Mouse (Mus musculus): Measurements from ENCODE around the gene Lzts2. TPM values are rescaled to one million over a fixed set of nuclear protein-coding genes. Genes with fewer than 3 reads are reported as not detected.

Lzts2 gene
- total RNA-seq, 1 experiment: 31.9 TPM

GRCm38 (mm10) chr19:45030111-45030510 lies 15.9 kb downstream of the Lzts2 start:
- Histone ChIP-seq H3K36me3 (ENCODE audit: control insufficient read depth, insufficient read depth, low read length, poor library complexity, severe bottlenecking) (peaks cover 13% of the 10 kb centered on the region; the same call in 1 of the 2 replicates), H3K9ac (ENCODE audit: insufficient read depth, low read depth, low read length, poor library complexity, severe bottlenecking) (peak overlapping the region; percentile 35; the same call in 1 of the 2 replicates), H3K9me3 (ENCODE audit: control insufficient read depth, insufficient read depth, low read depth, low read length) (no peaks in the 10 kb centered on the region), H3K4me1 (ENCODE audit: control insufficient read depth in 2 of 2, insufficient read depth in 2 of 2, low read length in 2 of 2, poor library complexity in 1 of 2) (peaks cover 8 to 37% of the 10 kb centered on the region in 2 experiments; a peak in 3 of 4 replicates), H3K4me3 (ENCODE audit: insufficient read depth in 1 of 2, low read depth in 1 of 2, low read length in 2 of 2, poor library complexity in 1 of 2, severe bottlenecking in 1 of 2) (no peak overlapping the region), H3K27ac (ENCODE audit: insufficient read depth, low read depth, low read length, poor library complexity, severe bottlenecking) (no peak overlapping the region)
- DNase-seq (ENCODE audit: low read depth, low spot score): no peak
- TF ChIP-seq ZC3H11A (IDR thresholded peaks at IDR 0.05; ENCODE audit: borderline replicate concordance, low read depth, low read length) (no peak), MAFK (IDR thresholded peaks at IDR 0.05; ENCODE audit: insufficient read depth, low read depth, low read length) (no peak), HCFC1 (IDR thresholded peaks at IDR 0.05; ENCODE audit: borderline replicate concordance, insufficient read depth, low read length) (no peak), CHD2 (IDR thresholded peaks at IDR 0.05; ENCODE audit: low read depth, low read length) (no peak), ZNF384 (IDR thresholded peaks at IDR 0.05; ENCODE audit: low read depth, low read length) (no peak)
- in situ Hi-C loops (cut with MboI; ENCODE audit: low sequenced_read_pairs in 2 of 2, unreplicated experiment in 2 of 2): no loop called here

- H3K9me3 ChIP-seq (ENCODE audit: control insufficient read depth, insufficient read depth, low read depth, low read length): no peaks in the 10 kb centered on the region
- DNase-seq (ENCODE audit: low read depth, low spot score): no peak
- H3K4me1 ChIP-seq (ENCODE audit: control insufficient read depth in 2 of 2, insufficient read depth in 2 of 2, low read length in 2 of 2, poor library complexity in 1 of 2): peaks cover 6 to 36% of the 10 kb centered on the region in 2 experiments; a peak in 3 of 4 replicates
- no peak overlapping the region for H3K9ac ChIP-seq (ENCODE audit: insufficient read depth, low read depth, low read length, poor library complexity, severe bottlenecking)
- in situ Hi-C loops (cut with MboI; ENCODE audit: low sequenced_read_pairs in 2 of 2, unreplicated experiment in 2 of 2): no loop called here
- H3K4me3 ChIP-seq (ENCODE audit: insufficient read depth in 1 of 2, low read depth in 1 of 2, low read length in 2 of 2, poor library complexity in 1 of 2, severe bottlenecking in 1 of 2): no peak overlapping the region
- peaks cover 6% of the 10 kb centered on the region; the same call in 1 of the 2 replicates for H3K36me3 ChIP-seq (ENCODE audit: control insufficient read depth, insufficient read depth, low read length, poor library complexity, severe bottlenecking)
- TF ChIP-seq ZNF384 (IDR thresholded peaks at IDR 0.05; ENCODE audit: low read depth, low read length) (no peak), HCFC1 (IDR thresholded peaks at IDR 0.05; ENCODE audit: borderline replicate concordance, insufficient read depth, low read length) (no peak), CHD2 (IDR thresholded peaks at IDR 0.05; ENCODE audit: low read depth, low read length) (no peak), MAFK (IDR thresholded peaks at IDR 0.05; ENCODE audit: insufficient read depth, low read depth, low read length) (no peak), ZC3H11A (IDR thresholded peaks at IDR 0.05; ENCODE audit: borderline replicate concordance, low read depth, low read length) (no peak)
- no peak overlapping the region for H3K27ac ChIP-seq (ENCODE audit: insufficient read depth, low read depth, low read length, poor library complexity, severe bottlenecking)
Measured at GRCm38 (mm10) chr19:45030746-45031693, 16.8 kb downstream of the Lzts2 start.

GRCm38 (mm10) chr19:45031780-45032179 lies 17.6 kb downstream of the Lzts2 start:
- H3K36me3 ChIP-seq (ENCODE audit: control insufficient read depth, insufficient read depth, low read length, poor library complexity, severe bottlenecking): no peaks in the 10 kb centered on the region
- DNase-seq (ENCODE audit: low read depth, low spot score): no peak
- H3K4me1 ChIP-seq (ENCODE audit: control insufficient read depth in 2 of 2, insufficient read depth in 2 of 2, low read length in 2 of 2, poor library complexity in 1 of 2): peaks cover 3 to 35% of the 10 kb centered on the region in 2 experiments; a peak in 3 of 4 replicates
- no peak overlapping the region for H3K4me3 ChIP-seq (ENCODE audit: insufficient read depth in 1 of 2, low read depth in 1 of 2, low read length in 2 of 2, poor library complexity in 1 of 2, severe bottlenecking in 1 of 2)
- peak; percentile 37; the same call in 1 of the 2 replicates for TF ChIP-seq ZC3H11A (IDR thresholded peaks at IDR 0.05; ENCODE audit: borderline replicate concordance, low read depth, low read length)
- no peak for TF ChIP-seq MAFK (IDR thresholded peaks at IDR 0.05; ENCODE audit: insufficient read depth, low read depth, low read length)
- no peak overlapping the region for H3K9ac ChIP-seq (ENCODE audit: insufficient read depth, low read depth, low read length, poor library complexity, severe bottlenecking)
- in situ Hi-C loops (cut with MboI; ENCODE audit: low sequenced_read_pairs in 2 of 2, unreplicated experiment in 2 of 2): no loop called here
- no peak overlapping the region for H3K27ac ChIP-seq (ENCODE audit: insufficient read depth, low read depth, low read length, poor library complexity, severe bottlenecking)
- H3K9me3 ChIP-seq (ENCODE audit: control insufficient read depth, insufficient read depth, low read depth, low read length): no peaks in the 10 kb centered on the region

- no peak overlapping the region for H3K27ac ChIP-seq (ENCODE audit: insufficient read depth, low read depth, low read length, poor library complexity, severe bottlenecking)
- no peak for DNase-seq (ENCODE audit: low read depth, low spot score)
- H3K4me3 ChIP-seq (ENCODE audit: insufficient read depth in 1 of 2, low read depth in 1 of 2, low read length in 2 of 2, poor library complexity in 1 of 2, severe bottlenecking in 1 of 2): no peak overlapping the region; a peak in 1 of 4 replicates
- TF ChIP-seq CHD2 (IDR thresholded peaks at IDR 0.05; ENCODE audit: low read depth, low read length) (no peak), HCFC1 (IDR thresholded peaks at IDR 0.05; ENCODE audit: borderline replicate concordance, insufficient read depth, low read length) (no peak), MAFK (IDR thresholded peaks at IDR 0.05; ENCODE audit: insufficient read depth, low read depth, low read length) (no peak), ZC3H11A (IDR thresholded peaks at IDR 0.05; ENCODE audit: borderline replicate concordance, low read depth, low read length) (no peak), ZNF384 (IDR thresholded peaks at IDR 0.05; ENCODE audit: low read depth, low read length) (no peak)
- H3K9ac ChIP-seq (ENCODE audit: insufficient read depth, low read depth, low read length, poor library complexity, severe bottlenecking): 0 out of 2 replicates have a peak overlapping the region, but pooled peaks have one; percentile 33
- H3K36me3 ChIP-seq (ENCODE audit: control insufficient read depth, insufficient read depth, low read length, poor library complexity, severe bottlenecking): no peaks in the 10 kb centered on the region
- H3K9me3 ChIP-seq (ENCODE audit: control insufficient read depth, insufficient read depth, low read depth, low read length): no peaks in the 10 kb centered on the region
- in situ Hi-C loops (cut with MboI; ENCODE audit: low sequenced_read_pairs in 2 of 2, unreplicated experiment in 2 of 2): no loop called here
- peaks cover 2 to 30% of the 10 kb centered on the region in 2 experiments; a peak in 2 of 4 replicates for H3K4me1 ChIP-seq (ENCODE audit: control insufficient read depth in 2 of 2, insufficient read depth in 2 of 2, low read length in 2 of 2, poor library complexity in 1 of 2)
Measured at GRCm38 (mm10) chr19:45032570-45033332, 18.5 kb downstream of the Lzts2 start.

All from ES-E14 (cell line).